Mouse (Mus musculus): ENCODE results near the gene Osr1. TPM values are rescaled to one million over a fixed set of nuclear protein-coding genes. Genes with fewer than 3 reads are reported as not detected.
A peak's percentile ranks its signal among the peaks of the same experiment; 100 is the strongest.

Gene Osr1
- 3.0 TPM for polyA plus RNA-seq (2012; fragmentation: generic; extraction: Trizol)

GRCm38 (mm10) chr12:9569971-9570370 lies at the start of gene Osr1:
Osr1 (plus strand) TSS chr12:9570116.
- no peak for TF ChIP-seq POLR2A (IDR thresholded peaks at IDR 0.05; ENCODE audit: insufficient read length, low read depth)
- no peak for TF ChIP-seq CEBPB (IDR thresholded peaks at IDR 0.05; ENCODE audit: insufficient read depth, poor library complexity, severe bottlenecking)
- no peak for TF ChIP-seq POLR2AphosphoS2 (IDR thresholded peaks at IDR 0.05; ENCODE audit: insufficient read length, low read depth)
- TF ChIP-seq E2F4 (IDR thresholded peaks at IDR 0.05; ENCODE audit: insufficient read depth), result no peak
- no peak for TF ChIP-seq MYOD1 (IDR thresholded peaks at IDR 0.05; ENCODE audit: control insufficient read depth in 1 of 3, insufficient read length in 2 of 3, low read depth in 2 of 3)
- TF ChIP-seq MAX (IDR thresholded peaks at IDR 0.05; ENCODE audit: low read depth), result no peak
- TF ChIP-seq TCF12 (IDR thresholded peaks at IDR 0.05; ENCODE audit: insufficient read depth, poor library complexity, severe bottlenecking), result no peak
- no peak for TF ChIP-seq SRF (IDR thresholded peaks at IDR 0.05; ENCODE audit: control insufficient read depth, insufficient read length, low read depth)
- TF ChIP-seq TCF3 (IDR thresholded peaks at IDR 0.05; ENCODE audit: insufficient read length, low read depth), result no peak
- TF ChIP-seq REST (IDR thresholded peaks at IDR 0.05; ENCODE audit: insufficient read depth, insufficient read length), result no peak
- no peak for TF ChIP-seq MYOG (IDR thresholded peaks at IDR 0.05; ENCODE audit: control insufficient read depth in 1 of 3, insufficient read depth in 1 of 3, insufficient read length in 2 of 3, low read depth in 2 of 3)
- TF ChIP-seq USF1 (IDR thresholded peaks at IDR 0.05; ENCODE audit: low read depth), result no peak
- Histone ChIP-seq H3K79me2 (ENCODE audit: control insufficient read depth, insufficient read depth) (no peaks in the 10 kb centered on the region), H3ac (ENCODE audit: control insufficient read depth, insufficient read length) (no peak within 1 kb of the TSS), H3K4me2 (ENCODE audit: low read depth) (peak within 1 kb of the TSS; percentile 71), H3K27me3 (ENCODE audit: control insufficient read depth, insufficient read depth, insufficient read length) (no peaks in the 10 kb centered on the region), H3K4me3 (peak within 1 kb of the TSS; percentile 27), H3K36me3 (ENCODE audit: control insufficient read depth, insufficient read depth) (no peaks in the 10 kb centered on the region)

DNA sequence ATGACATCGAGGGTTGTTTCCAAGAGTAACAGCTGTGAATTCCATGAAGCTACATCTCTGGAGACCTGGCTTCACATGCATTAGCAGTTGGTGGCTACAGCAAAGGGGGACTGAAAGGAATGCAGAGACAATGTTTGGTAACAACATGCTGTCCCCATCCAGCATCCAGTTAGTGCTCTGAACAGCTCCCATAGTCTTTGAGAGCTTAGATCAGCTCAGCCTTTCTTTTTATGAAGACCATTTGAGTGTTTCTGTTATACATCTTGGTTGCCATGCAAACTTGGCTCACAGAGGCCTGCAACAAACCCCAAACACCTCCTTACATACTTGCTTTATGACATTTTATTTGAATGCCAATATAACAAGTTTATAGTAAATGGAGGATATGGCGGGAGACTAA lies 19.6 kb upstream of the Osr1 start:
- Histone ChIP-seq H3K36me3 (ENCODE audit: control insufficient read depth, insufficient read depth) (no peaks in the 10 kb centered on the region), H3K79me2 (ENCODE audit: control insufficient read depth, insufficient read depth) (no peaks in the 10 kb centered on the region), H3K27me3 (ENCODE audit: control insufficient read depth, insufficient read depth, insufficient read length) (no peaks in the 10 kb centered on the region), H3ac (ENCODE audit: control insufficient read depth, insufficient read length) (no peak overlapping the region), H3K4me3 (no peak overlapping the region), H3K4me2 (ENCODE audit: low read depth) (no peak overlapping the region)
- TF ChIP-seq POLR2A (IDR thresholded peaks at IDR 0.05; ENCODE audit: insufficient read length, low read depth) (no peak), TCF3 (IDR thresholded peaks at IDR 0.05; ENCODE audit: insufficient read length, low read depth) (no peak), REST (IDR thresholded peaks at IDR 0.05; ENCODE audit: insufficient read depth, insufficient read length) (no peak), MAX (IDR thresholded peaks at IDR 0.05; ENCODE audit: low read depth) (no peak), MYOG (IDR thresholded peaks at IDR 0.05; ENCODE audit: control insufficient read depth in 1 of 3, insufficient read depth in 1 of 3, insufficient read length in 2 of 3, low read depth in 2 of 3) (no peak), MYOD1 (IDR thresholded peaks at IDR 0.05; ENCODE audit: control insufficient read depth in 1 of 3, insufficient read length in 2 of 3, low read depth in 2 of 3) (no peak), USF1 (IDR thresholded peaks at IDR 0.05; ENCODE audit: low read depth) (no peak), CEBPB (IDR thresholded peaks at IDR 0.05; ENCODE audit: insufficient read depth, poor library complexity, severe bottlenecking) (no peak), POLR2AphosphoS2 (IDR thresholded peaks at IDR 0.05; ENCODE audit: insufficient read length, low read depth) (no peak), E2F4 (IDR thresholded peaks at IDR 0.05; ENCODE audit: insufficient read depth) (no peak), SRF (IDR thresholded peaks at IDR 0.05; ENCODE audit: control insufficient read depth, insufficient read length, low read depth) (no peak), TCF12 (IDR thresholded peaks at IDR 0.05; ENCODE audit: insufficient read depth, poor library complexity, severe bottlenecking) (no peak)

DNA sequence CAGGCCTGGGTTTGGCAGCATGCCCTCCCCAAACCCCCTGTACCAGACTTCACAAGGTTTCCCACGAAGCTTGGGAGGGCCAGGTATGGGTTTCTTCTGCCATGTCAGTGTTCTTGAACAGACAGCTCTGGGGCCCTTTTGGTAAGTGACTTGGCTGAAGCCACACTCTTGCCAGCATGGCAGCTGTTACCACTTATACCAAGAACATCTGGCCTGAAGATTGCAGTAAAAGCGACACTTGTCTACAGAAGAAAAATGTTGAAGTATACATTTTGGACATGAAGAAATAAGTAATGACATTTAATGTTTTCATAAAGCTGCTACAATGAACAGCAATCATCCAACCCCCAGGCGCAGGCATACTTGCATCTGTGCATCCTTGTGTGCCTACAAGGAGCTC lies 5.0 kb upstream of the Osr1 start:
- Histone ChIP-seq H3K27me3 (ENCODE audit: control insufficient read depth, insufficient read depth, insufficient read length) (no peaks in the 10 kb centered on the region), H3ac (ENCODE audit: control insufficient read depth, insufficient read length) (no peak overlapping the region), H3K79me2 (ENCODE audit: control insufficient read depth, insufficient read depth) (no peaks in the 10 kb centered on the region), H3K4me2 (ENCODE audit: low read depth) (no peak overlapping the region), H3K4me3 (no peak overlapping the region), H3K36me3 (ENCODE audit: control insufficient read depth, insufficient read depth) (no peaks in the 10 kb centered on the region)
- TF ChIP-seq POLR2AphosphoS2 (IDR thresholded peaks at IDR 0.05; ENCODE audit: insufficient read length, low read depth) (no peak), TCF3 (IDR thresholded peaks at IDR 0.05; ENCODE audit: insufficient read length, low read depth) (no peak), USF1 (IDR thresholded peaks at IDR 0.05; ENCODE audit: low read depth) (no peak), POLR2A (IDR thresholded peaks at IDR 0.05; ENCODE audit: insufficient read length, low read depth) (no peak), SRF (IDR thresholded peaks at IDR 0.05; ENCODE audit: control insufficient read depth, insufficient read length, low read depth) (no peak), E2F4 (IDR thresholded peaks at IDR 0.05; ENCODE audit: insufficient read depth) (no peak), TCF12 (IDR thresholded peaks at IDR 0.05; ENCODE audit: insufficient read depth, poor library complexity, severe bottlenecking) (no peak), CEBPB (IDR thresholded peaks at IDR 0.05; ENCODE audit: insufficient read depth, poor library complexity, severe bottlenecking) (no peak), MAX (IDR thresholded peaks at IDR 0.05; ENCODE audit: low read depth) (no peak), MYOD1 (IDR thresholded peaks at IDR 0.05; ENCODE audit: control insufficient read depth in 1 of 3, insufficient read length in 2 of 3, low read depth in 2 of 3) (no peak), REST (IDR thresholded peaks at IDR 0.05; ENCODE audit: insufficient read depth, insufficient read length) (no peak), MYOG (IDR thresholded peaks at IDR 0.05; ENCODE audit: control insufficient read depth in 1 of 3, insufficient read depth in 1 of 3, insufficient read length in 2 of 3, low read depth in 2 of 3) (no peak)

- Histone ChIP-seq H3K4me2 (ENCODE audit: low read depth) (peak overlapping the region; percentile 71), H3K27me3 (ENCODE audit: control insufficient read depth, insufficient read depth, insufficient read length) (no peaks in the 10 kb centered on the region)
- TF ChIP-seq TCF12 (IDR thresholded peaks at IDR 0.05; ENCODE audit: insufficient read depth, poor library complexity, severe bottlenecking) (no peak), TCF3 (IDR thresholded peaks at IDR 0.05; ENCODE audit: insufficient read length, low read depth) (no peak), REST (IDR thresholded peaks at IDR 0.05; ENCODE audit: insufficient read depth, insufficient read length) (no peak), CEBPB (IDR thresholded peaks at IDR 0.05; ENCODE audit: insufficient read depth, poor library complexity, severe bottlenecking) (no peak), USF1 (IDR thresholded peaks at IDR 0.05; ENCODE audit: low read depth) (no peak), SRF (IDR thresholded peaks at IDR 0.05; ENCODE audit: control insufficient read depth, insufficient read length, low read depth) (no peak), POLR2A (IDR thresholded peaks at IDR 0.05; ENCODE audit: insufficient read length, low read depth) (no peak), MYOD1 (IDR thresholded peaks at IDR 0.05; ENCODE audit: control insufficient read depth in 1 of 3, insufficient read length in 2 of 3, low read depth in 2 of 3) (no peak), E2F4 (IDR thresholded peaks at IDR 0.05; ENCODE audit: insufficient read depth) (no peak), POLR2AphosphoS2 (IDR thresholded peaks at IDR 0.05; ENCODE audit: insufficient read length, low read depth) (no peak), MYOG (IDR thresholded peaks at IDR 0.05; ENCODE audit: control insufficient read depth in 1 of 3, insufficient read depth in 1 of 3, insufficient read length in 2 of 3, low read depth in 2 of 3) (no peak), MAX (IDR thresholded peaks at IDR 0.05; ENCODE audit: low read depth) (no peak)
Measured at GRCm38 (mm10) chr12:9570496-9570995, 630 bp downstream of the Osr1 start.

More at GRCm38 (mm10) chr12:9570496-9570995, 630 bp downstream of the Osr1 start:
- H3ac ChIP-seq (ENCODE audit: control insufficient read depth, insufficient read length), result no peak overlapping the region
- H3K79me2 ChIP-seq (ENCODE audit: control insufficient read depth, insufficient read depth), result no peaks in the 10 kb centered on the region
- no peaks in the 10 kb centered on the region for H3K36me3 ChIP-seq (ENCODE audit: control insufficient read depth, insufficient read depth)
- peak overlapping the region; percentile 27 for H3K4me3 ChIP-seq
